In the genomic region with DNA sequence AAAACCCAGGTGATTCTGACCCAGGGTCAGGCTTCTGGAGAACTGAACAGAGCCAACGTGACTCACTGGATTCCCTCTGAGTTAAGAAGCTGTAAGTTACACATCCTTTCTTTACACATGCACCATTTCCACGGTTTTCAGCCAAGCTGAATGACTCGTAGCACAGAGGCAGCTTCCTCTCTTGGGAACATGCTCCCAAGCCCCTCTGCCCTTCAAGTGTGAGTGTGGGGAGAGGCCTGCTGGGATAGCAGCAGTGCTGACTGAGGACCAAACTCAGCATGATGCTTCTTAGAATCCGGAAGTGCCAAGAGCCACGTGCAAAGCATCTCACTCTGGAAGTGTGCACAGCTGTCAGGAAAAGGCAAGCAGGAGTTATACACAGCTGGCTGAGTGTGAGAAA, we compare ENCODE assay signal across 21 mouse cellular contexts.
DNase-seq lines count a peak whose midpoint lies in the region; ATAC-seq and TF ChIP-seq lines count a peak whose summit lies in the region.
"Had no signal": no experiment of that assay in that cellular context is flagged by ENCODE, and none has a peak within 500 bp of the region (broad histone marks: within the 10 kb centered on the region; RNA-seq: fewer than 3 reads in every experiment).

No protein-coding gene starts in this region.

- no peaks in the 10 kb centered on the region for H3K27me3 ChIP-seq in heart, embryonic 12.5 days (replicated peaks)
- H3K27me3 ChIP-seq in lung, embryonic 14.5 days (ENCODE audit: insufficient read depth, low read length) = no peaks in the 10 kb centered on the region
- H3K27me3 ChIP-seq: forebrain, embryonic 12.5 days; hindbrain, embryonic 12.5 days; intestine, embryonic 15.5 days; midbrain, embryonic 15.5 days had no signal

- H3K27ac ChIP-seq in heart, embryonic 12.5 days (ENCODE audit: poor library complexity, severe bottlenecking) = no peak overlapping the region
- H3K27ac ChIP-seq in lung, embryonic 14.5 days (ENCODE audit: low read depth) = no peak overlapping the region
- H3K27ac ChIP-seq: forebrain, embryonic 12.5 days; gastrocnemius, adult 2 months; hindbrain, embryonic 12.5 days; intestine, embryonic 15.5 days; kidney, postnatal 0 days; layer of hippocampus, adult 2 months; limb, embryonic 10.5 days; midbrain, embryonic 15.5 days had no signal

- no peaks in the 10 kb centered on the region for H3K9me3 ChIP-seq in heart, embryonic 12.5 days (replicated peaks)
- H3K9me3 ChIP-seq in lung, embryonic 14.5 days (ENCODE audit: low read depth, low read length) = no peaks in the 10 kb centered on the region
- H3K9me3 ChIP-seq: forebrain, embryonic 12.5 days; hindbrain, embryonic 12.5 days; intestine, embryonic 15.5 days; limb, embryonic 10.5 days; midbrain, embryonic 15.5 days had no signal

- ATAC-seq in heart, embryonic 12.5 days (ENCODE audit: insufficient number of reproducible peaks, low FRiP score) = no peak
- no peak for ATAC-seq in lung, embryonic 14.5 days (ENCODE audit: insufficient read depth)
- ATAC-seq in inflammation-experienced regulatory T-cells, adult 6 months = no peak
- ATAC-seq: activated CD4-positive, CD25-positive, alpha-beta regulatory T cell, adult 4 months; intestine, embryonic 15.5 days; liver, postnatal 0 days; midbrain, embryonic 15.5 days had no signal

- 51% methylated on average over 5 of the region's 5 CpGs for WGBS in heart, embryonic 12.5 days
- 38% methylated on average over 5 of the region's 5 CpGs for WGBS in lung, embryonic 14.5 days

- no peaks in the 10 kb centered on the region for H3K36me3 ChIP-seq in heart, embryonic 12.5 days
- no peaks in the 10 kb centered on the region for H3K36me3 ChIP-seq in lung, embryonic 14.5 days (ENCODE audit: insufficient read depth)
- H3K36me3 ChIP-seq: forebrain, embryonic 12.5 days; hindbrain, embryonic 12.5 days; intestine, embryonic 15.5 days; limb, embryonic 10.5 days; midbrain, embryonic 15.5 days had no signal

- peak; percentile 7 for DNase-seq in heart, adult 8-10 months (ENCODE audit: low spot score)
- peak; percentile 46 for DNase-seq in lung, embryonic 14.5 days
- DNase-seq in lung, adult 18-20 months = no peak
- peak; percentile 9 for DNase-seq in adipocyte (ENCODE audit: low spot score)
- DNase-seq in T-cell, adult 2 months (ENCODE audit: low spot score) = no peak
- DNase-seq: adrenal gland, postnatal 25 days; cerebellum, adult 18-20 months; gastrocnemius, adult 2 months; liver, postnatal 0 days; thymus, adult 18-20 months had no signal

- TF ChIP-seq CTCF in lung, embryonic 14.5 days (IDR thresholded peaks at IDR 0.05; ENCODE audit: low read depth) = no peak

- H3K4me3 ChIP-seq in heart, embryonic 12.5 days = no peak overlapping the region
- no peak overlapping the region for H3K4me3 ChIP-seq in lung, embryonic 14.5 days (ENCODE audit: low read depth, low read length)
- H3K4me3 ChIP-seq: forebrain, embryonic 12.5 days; gastrocnemius, adult 2 months; hindbrain, embryonic 12.5 days; intestine, embryonic 15.5 days; layer of hippocampus, adult 2 months; limb, embryonic 10.5 days; midbrain, embryonic 15.5 days; myocyte had no signal

- peaks cover 4% of the 10 kb centered on the region for H3K4me1 ChIP-seq in heart, embryonic 12.5 days (replicated peaks)
- H3K4me1 ChIP-seq in lung, embryonic 14.5 days (ENCODE audit: insufficient read depth) = 0 out of 2 replicates have a peak, but pooled peaks cover 4% of the 10 kb centered on the region
- H3K4me1 ChIP-seq: forebrain, embryonic 12.5 days; hindbrain, embryonic 12.5 days; midbrain, embryonic 15.5 days had no signal

- no peak overlapping the region for H3K9ac ChIP-seq in heart, embryonic 12.5 days
- no peak overlapping the region for H3K9ac ChIP-seq in lung, embryonic 14.5 days
- H3K9ac ChIP-seq: forebrain, embryonic 12.5 days; hindbrain, embryonic 12.5 days; intestine, embryonic 15.5 days; liver, postnatal 0 days; midbrain, embryonic 15.5 days had no signal

- no peak overlapping the region for H3K4me2 ChIP-seq in heart, embryonic 12.5 days
- no peak overlapping the region for H3K4me2 ChIP-seq in lung, embryonic 14.5 days
- H3K4me2 ChIP-seq: forebrain, embryonic 12.5 days; hindbrain, embryonic 12.5 days; intestine, embryonic 15.5 days; midbrain, embryonic 15.5 days had no signal

Comparison
In these comparisons a context has a peak if more than half of its experiments do, and no peak if none do; other contexts are left out.
1. DNase-seq: peak in heart, adult 8-10 months (single experiment), lung, embryonic 14.5 days (single experiment) and adipocyte (single experiment); none in lung, adult 18-20 months (0 of 2) and T-cell, adult 2 months (single experiment).